In the genomic region with DNA sequence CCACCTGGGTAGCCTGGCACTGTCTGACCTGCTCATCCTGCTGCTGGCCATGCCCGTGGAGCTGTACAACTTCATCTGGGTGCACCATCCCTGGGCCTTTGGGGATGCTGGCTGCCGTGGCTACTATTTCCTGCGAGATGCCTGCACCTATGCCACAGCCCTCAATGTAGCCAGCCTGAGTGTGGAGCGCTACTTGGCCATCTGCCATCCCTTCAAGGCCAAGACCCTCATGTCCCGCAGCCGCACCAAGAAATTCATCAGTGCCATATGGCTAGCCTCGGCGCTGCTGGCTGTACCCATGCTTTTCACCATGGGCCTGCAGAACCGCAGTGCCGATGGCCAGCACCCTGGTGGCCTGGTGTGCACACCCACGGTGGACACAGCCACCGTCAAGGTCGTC, we compare ENCODE assay signal across 14 mouse cellular contexts. TPM values are rescaled to one million over a fixed set of nuclear protein-coding genes. Genes with fewer than 3 reads are reported as not detected.
DNase-seq lines count a peak whose midpoint lies in the region; ATAC-seq and TF ChIP-seq lines count a peak whose summit lies in the region.
"Had no signal": no experiment of that assay in that cellular context is flagged by ENCODE, and none has a peak within 500 bp of the region (broad histone marks: within the 10 kb centered on the region; RNA-seq: fewer than 3 reads in every experiment).

No protein-coding gene starts in this region.

- no peak for DNase-seq in forebrain, embryonic 11.5 days (ENCODE audit: low spot score)
- no peak for DNase-seq in lung, adult 2 months
- no peak for DNase-seq in testis, postnatal 10 days (ENCODE audit: low spot score)
- no peak for DNase-seq in layer of hippocampus, postnatal 36 days
- DNase-seq: adrenal gland, postnatal 10 days; B cell, adult 2 months; cerebellum, adult 9-11 months had no signal

- H3K4me2 ChIP-seq in forebrain, embryonic 12.5 days, result peak overlapping the region; percentile 59
- H3K4me2 ChIP-seq in forebrain, embryonic 11.5 days (ENCODE audit: low read depth, low read length, severe bottlenecking), result no peak overlapping the region
- 0 out of 2 replicates have a peak overlapping the region, but pooled peaks have one; percentile 70 for H3K4me2 ChIP-seq in lung, embryonic 15.5 days
- peak overlapping the region; percentile 78 for H3K4me2 ChIP-seq in hindbrain, embryonic 13.5 days
- peak overlapping the region; percentile 79 for H3K4me2 ChIP-seq in neural tube, embryonic 15.5 days

- peak overlapping the region; percentile 37; the same call in 1 of the 2 replicates for H3K4me3 ChIP-seq in forebrain, embryonic 12.5 days (replicated peaks)
- H3K4me3 ChIP-seq in forebrain, embryonic 11.5 days (ENCODE audit: low read depth, low read length), result no peak overlapping the region
- no peak overlapping the region for H3K4me3 ChIP-seq in lung, embryonic 15.5 days
- H3K4me3 ChIP-seq in lung, adult 2 months (replicated peaks; ENCODE audit: extremely low read depth, low read depth, low read length), result no peak overlapping the region
- no peak overlapping the region for H3K4me3 ChIP-seq in hindbrain, embryonic 13.5 days
- peak overlapping the region; percentile 41; the same call in 1 of the 2 replicates for H3K4me3 ChIP-seq in neural tube, embryonic 15.5 days (replicated peaks)

- no peak for TF ChIP-seq CTCF in lung, adult 2 months (IDR thresholded peaks at IDR 0.05; ENCODE audit: insufficient read depth, low read length)

- no peak for TF ChIP-seq POLR2A in lung, adult 2 months (IDR thresholded peaks at IDR 0.05; ENCODE audit: borderline replicate concordance, extremely low read depth, low read depth, low read length)

- H3K27ac ChIP-seq in forebrain, embryonic 12.5 days, result no peak overlapping the region
- no peak overlapping the region for H3K27ac ChIP-seq in forebrain, embryonic 11.5 days (ENCODE audit: low read depth, low read length)
- 0 out of 2 replicates have a peak overlapping the region, but pooled peaks have one; percentile 1 for H3K27ac ChIP-seq in lung, embryonic 15.5 days
- no peak overlapping the region for H3K27ac ChIP-seq in hindbrain, embryonic 13.5 days
- no peak overlapping the region for H3K27ac ChIP-seq in neural tube, embryonic 15.5 days (replicated peaks)
- H3K27ac ChIP-seq: layer of hippocampus, adult 2 months; limb, embryonic 15.5 days; macrophage had no signal

- no peaks in the 10 kb centered on the region for H3K36me3 ChIP-seq in forebrain, embryonic 12.5 days (replicated peaks)
- no peaks in the 10 kb centered on the region for H3K36me3 ChIP-seq in forebrain, embryonic 11.5 days (ENCODE audit: control insufficient read depth, insufficient read depth, low read length)
- H3K36me3 ChIP-seq in lung, embryonic 15.5 days, result no peaks in the 10 kb centered on the region
- no peaks in the 10 kb centered on the region for H3K36me3 ChIP-seq in hindbrain, embryonic 13.5 days
- H3K36me3 ChIP-seq in neural tube, embryonic 15.5 days, result no peaks in the 10 kb centered on the region
- H3K36me3 ChIP-seq: limb, embryonic 15.5 days had no signal

- no peak for ATAC-seq in forebrain, embryonic 12.5 days (ENCODE audit: low FRiP score)
- no peak for ATAC-seq in forebrain, embryonic 11.5 days (replicated peaks; ENCODE audit: low FRiP score)
- ATAC-seq in lung, embryonic 15.5 days (ENCODE audit: borderline replicate concordance, extremely low read depth, low FRiP score, low TSS enrichment), result no peak
- ATAC-seq in hindbrain, embryonic 13.5 days (ENCODE audit: low FRiP score), result 0 out of 2 replicates have a peak, but pooled peaks have one; percentile 26
- no peak for ATAC-seq in neural tube, embryonic 15.5 days (ENCODE audit: low FRiP score)

- peaks cover 77% of the 10 kb centered on the region for H3K27me3 ChIP-seq in forebrain, embryonic 12.5 days
- peaks cover 38% of the 10 kb centered on the region for H3K27me3 ChIP-seq in forebrain, embryonic 11.5 days (ENCODE audit: control insufficient read depth, insufficient read depth, low read length)
- peaks cover 49% of the 10 kb centered on the region for H3K27me3 ChIP-seq in lung, embryonic 15.5 days
- H3K27me3 ChIP-seq in hindbrain, embryonic 13.5 days, result peaks cover 62% of the 10 kb centered on the region
- H3K27me3 ChIP-seq in neural tube, embryonic 15.5 days (replicated peaks), result peaks cover 50% of the 10 kb centered on the region

- H3K9me3 ChIP-seq in forebrain, embryonic 12.5 days, result no peaks in the 10 kb centered on the region
- no peaks in the 10 kb centered on the region for H3K9me3 ChIP-seq in forebrain, embryonic 11.5 days (ENCODE audit: control insufficient read depth, low read length)
- H3K9me3 ChIP-seq in lung, embryonic 15.5 days, result no peaks in the 10 kb centered on the region
- no peaks in the 10 kb centered on the region for H3K9me3 ChIP-seq in hindbrain, embryonic 13.5 days
- no peaks in the 10 kb centered on the region for H3K9me3 ChIP-seq in neural tube, embryonic 15.5 days (replicated peaks)
- H3K9me3 ChIP-seq: limb, embryonic 15.5 days had no signal

- H3K9ac ChIP-seq in forebrain, embryonic 12.5 days, result no peak overlapping the region
- no peak overlapping the region for H3K9ac ChIP-seq in forebrain, embryonic 11.5 days (ENCODE audit: low read length)
- H3K9ac ChIP-seq in lung, embryonic 15.5 days, result no peak overlapping the region
- no peak overlapping the region; the same call in 1 of the 2 replicates for H3K9ac ChIP-seq in hindbrain, embryonic 13.5 days
- H3K9ac ChIP-seq in neural tube, embryonic 15.5 days (replicated peaks), result no peak overlapping the region
- H3K9ac ChIP-seq: limb, embryonic 15.5 days had no signal

- 52% methylated on average over 13 of the region's 13 CpGs for WGBS in forebrain, embryonic 12.5 days
- WGBS in forebrain, embryonic 11.5 days, result 54% methylated on average over 13 of the region's 13 CpGs
- WGBS in lung, embryonic 15.5 days, result 28% methylated on average over 13 of the region's 13 CpGs
- WGBS in lung, adult 2 months, result 31% methylated on average over 13 of the region's 13 CpGs
- 37% methylated on average over 13 of the region's 13 CpGs for WGBS in hindbrain, embryonic 13.5 days
- 32% methylated on average over 13 of the region's 13 CpGs for WGBS in neural tube, embryonic 15.5 days

- H3K4me1 ChIP-seq in forebrain, embryonic 12.5 days, result peaks cover 29% of the 10 kb centered on the region
- H3K4me1 ChIP-seq in forebrain, embryonic 11.5 days (replicated peaks; ENCODE audit: control insufficient read depth, insufficient read depth, low read length), result peaks cover 9% of the 10 kb centered on the region; the same call in 1 of the 2 replicates
- peaks cover 29% of the 10 kb centered on the region for H3K4me1 ChIP-seq in lung, embryonic 15.5 days
- no peaks in the 10 kb centered on the region for H3K4me1 ChIP-seq in lung, adult 2 months (ENCODE audit: control insufficient read depth, insufficient read depth, low read length)
- H3K4me1 ChIP-seq in hindbrain, embryonic 13.5 days (replicated peaks), result peaks cover 33% of the 10 kb centered on the region
- peaks cover 27% of the 10 kb centered on the region for H3K4me1 ChIP-seq in neural tube, embryonic 15.5 days

RNA-seq across cellular contexts. Expression of a gene that starts 0.9 kb away (rescaled TPM):
- polyA plus RNA-seq in forebrain, embryonic 12.5 days (2016; fragmentation: Nextera tagmentation; extraction: Ambion mirVana), result 0.55 and 0.67 TPM in 2 replicates
- polyA plus RNA-seq in forebrain, embryonic 11.5 days (2014; fragmentation: Nextera tagmentation; extraction: Ambion mirVana), result 0.15 and 0.21 TPM in 2 replicates
- polyA plus RNA-seq in lung, embryonic 15.5 days (2015; fragmentation: Nextera tagmentation; extraction: Ambion mirVana), result 0.89 and 1.3 TPM in 2 replicates
- not detected in 2 replicates for polyA plus RNA-seq in lung, adult 2 months (2012; rRNA removed)
- 0.82 and 1.2 TPM in 2 replicates for polyA plus RNA-seq in hindbrain, embryonic 13.5 days (2015; fragmentation: Nextera tagmentation; extraction: Ambion mirVana)
- 2.0 and 2.2 TPM in 2 replicates for polyA plus RNA-seq in neural tube, embryonic 15.5 days (2015; fragmentation: Nextera tagmentation; extraction: Ambion mirVana)
- 1 to 10 TPM; 2.5 to 3.3 TPM for total RNA-seq in layer of hippocampus, postnatal 36 days (2021)
- polyA plus RNA-seq: macrophage had no signal

RNA-seq across cellular contexts. Expression of a gene that starts 44.7 kb away (rescaled TPM):
- polyA plus RNA-seq in forebrain, embryonic 12.5 days (2016; fragmentation: Nextera tagmentation; extraction: Ambion mirVana), result 4.0 and 4.1 TPM in 2 replicates
- polyA plus RNA-seq in forebrain, embryonic 11.5 days (2014; fragmentation: Nextera tagmentation; extraction: Ambion mirVana), result 4.7 and 6.1 TPM in 2 replicates
- 1.1 and 1.2 TPM in 2 replicates for polyA plus RNA-seq in lung, embryonic 15.5 days (2015; fragmentation: Nextera tagmentation; extraction: Ambion mirVana)
- 4.9 and 6.2 TPM in 2 replicates for polyA plus RNA-seq in lung, adult 2 months (2012; rRNA removed)
- 1.9 and 2.2 TPM in 2 replicates for polyA plus RNA-seq in hindbrain, embryonic 13.5 days (2015; fragmentation: Nextera tagmentation; extraction: Ambion mirVana)
- polyA plus RNA-seq in neural tube, embryonic 15.5 days (2015; fragmentation: Nextera tagmentation; extraction: Ambion mirVana), result 2.4 and 4.0 TPM in 2 replicates
- 1 to 10 TPM in 1 of 2 experiments, under 1 TPM in 1; 0.87 to 2.6 TPM for total RNA-seq in layer of hippocampus, postnatal 36 days (2021)

Comparison
In these comparisons a context has a peak if more than half of its experiments do, and no peak if none do; other contexts are left out.
1. H3K4me3 ChIP-seq: peak in forebrain, embryonic 12.5 days (single experiment) and neural tube, embryonic 15.5 days (single experiment); none in forebrain, embryonic 11.5 days (single experiment), lung, embryonic 15.5 days (single experiment), lung, adult 2 months (single experiment) and hindbrain, embryonic 13.5 days (single experiment).